In genomic region chr12:4863654-4864337, GRCm38 (mm10) we compare ENCODE assay signal across 8 mouse cellular contexts. TPM values are rescaled to one million over a fixed set of nuclear protein-coding genes. Genes with fewer than 3 reads are reported as not detected.
DNase-seq lines count a peak whose midpoint lies in the region; ATAC-seq and TF ChIP-seq lines count a peak whose summit lies in the region.

No protein-coding gene starts in this region.

- H3K4me2 ChIP-seq in midbrain, embryonic 11.5 days: no peak overlapping the region
- H3K4me2 ChIP-seq in midbrain, postnatal 0 days (ENCODE audit: low read depth, low read length, poor library complexity, severe bottlenecking): no peak overlapping the region
- no peak overlapping the region for H3K4me2 ChIP-seq in intestine, embryonic 15.5 days (replicated peaks)
- H3K4me2 ChIP-seq in liver, postnatal 0 days (ENCODE audit: low read depth, low read length): no peak overlapping the region

- DNase-seq in midbrain, embryonic 11.5 days (ENCODE audit: low spot score, missing footprints): peak; percentile 66
- no peak for DNase-seq in midbrain, postnatal 0 days (ENCODE audit: low spot score)
- DNase-seq in embryonic facial prominence, embryonic 10.5 days (ENCODE audit: low spot score): peak; percentile 10
- DNase-seq in lung, postnatal 25 days (ENCODE audit: low spot score): peak; percentile 53
- no peak for DNase-seq in liver, postnatal 0 days
- no peak for DNase-seq in gastrocnemius, postnatal 10 days
- DNase-seq in adrenal gland, postnatal 36 days: no peak

- no peak for ATAC-seq in midbrain, embryonic 11.5 days (ENCODE audit: low FRiP score)
- ATAC-seq in midbrain, postnatal 0 days (ENCODE audit: low FRiP score): no peak
- ATAC-seq in intestine, embryonic 15.5 days: peak; percentile 34; the same call in 1 of the 2 replicates
- no peak for ATAC-seq in liver, postnatal 0 days

- no peak for TF ChIP-seq CTCF in midbrain, postnatal 0 days (IDR thresholded peaks at IDR 0.05)
- TF ChIP-seq CTCF in liver, postnatal 0 days (IDR thresholded peaks at IDR 0.05; ENCODE audit: low read depth): no peak

- H3K9ac ChIP-seq in midbrain, embryonic 11.5 days (ENCODE audit: low read length): no peak overlapping the region
- H3K9ac ChIP-seq in midbrain, postnatal 0 days (replicated peaks; ENCODE audit: low read length, poor library complexity, severe bottlenecking): no peak overlapping the region
- no peak overlapping the region for H3K9ac ChIP-seq in intestine, embryonic 15.5 days
- H3K9ac ChIP-seq in liver, postnatal 0 days (replicated peaks): no peak overlapping the region

- WGBS in midbrain, embryonic 11.5 days: 83% methylated on average over 4 of the region's 4 CpGs
- 73% methylated on average over 4 of the region's 4 CpGs for WGBS in midbrain, postnatal 0 days
- 76% methylated on average over 4 of the region's 4 CpGs for WGBS in embryonic facial prominence, embryonic 10.5 days
- 56% methylated on average over 4 of the region's 4 CpGs for WGBS in intestine, embryonic 15.5 days
- 83% methylated on average over 4 of the region's 4 CpGs for WGBS in liver, postnatal 0 days (ENCODE audit: insufficient replicate concordance)

- no peak overlapping the region for H3K27ac ChIP-seq in midbrain, embryonic 11.5 days (ENCODE audit: low read depth, low read length)
- no peak overlapping the region for H3K27ac ChIP-seq in midbrain, postnatal 0 days (ENCODE audit: low read depth, low read length)
- H3K27ac ChIP-seq in embryonic facial prominence, embryonic 10.5 days (replicated peaks): no peak overlapping the region; the same call in 1 of the 2 replicates
- H3K27ac ChIP-seq in intestine, embryonic 15.5 days: peak overlapping the region; percentile 22; the same call in 1 of the 2 replicates
- no peak overlapping the region for H3K27ac ChIP-seq in liver, postnatal 0 days (ENCODE audit: low read depth)

- no peaks in the 10 kb centered on the region for H3K36me3 ChIP-seq in midbrain, embryonic 11.5 days (ENCODE audit: control insufficient read depth, insufficient read depth, low read length)
- H3K36me3 ChIP-seq in midbrain, postnatal 0 days (ENCODE audit: insufficient read depth, low read length): no peaks in the 10 kb centered on the region
- 0 out of 2 replicates have a peak, but pooled peaks cover 2% of the 10 kb centered on the region for H3K36me3 ChIP-seq in embryonic facial prominence, embryonic 10.5 days (replicated peaks)
- H3K36me3 ChIP-seq in intestine, embryonic 15.5 days: no peaks in the 10 kb centered on the region
- H3K36me3 ChIP-seq in liver, postnatal 0 days (replicated peaks; ENCODE audit: insufficient read depth, low read length): peaks cover 24% of the 10 kb centered on the region

- no peaks in the 10 kb centered on the region for H3K27me3 ChIP-seq in midbrain, embryonic 11.5 days (ENCODE audit: control insufficient read depth, insufficient read depth, low read length)
- no peaks in the 10 kb centered on the region for H3K27me3 ChIP-seq in midbrain, postnatal 0 days (ENCODE audit: insufficient read depth, low read length)
- no peaks in the 10 kb centered on the region for H3K27me3 ChIP-seq in embryonic facial prominence, embryonic 10.5 days (replicated peaks; ENCODE audit: low read depth, poor library complexity, severe bottlenecking)
- H3K27me3 ChIP-seq in intestine, embryonic 15.5 days (replicated peaks): no peaks in the 10 kb centered on the region
- H3K27me3 ChIP-seq in liver, postnatal 0 days (ENCODE audit: insufficient read depth, low read length): no peaks in the 10 kb centered on the region

- TF ChIP-seq EP300 in liver, postnatal 0 days (IDR thresholded peaks at IDR 0.05; ENCODE audit: low read depth): no peak

- peaks cover 4% of the 10 kb centered on the region for H3K4me1 ChIP-seq in midbrain, embryonic 11.5 days (ENCODE audit: control insufficient read depth, insufficient read depth, low read length)
- no peaks in the 10 kb centered on the region for H3K4me1 ChIP-seq in midbrain, postnatal 0 days (ENCODE audit: insufficient read depth, low read length)
- H3K4me1 ChIP-seq in embryonic facial prominence, embryonic 10.5 days: peaks cover 24% of the 10 kb centered on the region
- peaks cover 7% of the 10 kb centered on the region; the same call in 1 of the 2 replicates for H3K4me1 ChIP-seq in intestine, embryonic 15.5 days (replicated peaks)
- no peaks in the 10 kb centered on the region for H3K4me1 ChIP-seq in liver, postnatal 0 days (ENCODE audit: insufficient read depth)

- no peaks in the 10 kb centered on the region for H3K9me3 ChIP-seq in midbrain, embryonic 11.5 days (ENCODE audit: control insufficient read depth, low read length)
- no peaks in the 10 kb centered on the region for H3K9me3 ChIP-seq in midbrain, postnatal 0 days (ENCODE audit: low read length)
- H3K9me3 ChIP-seq in embryonic facial prominence, embryonic 10.5 days: 0 out of 2 replicates have a peak, but pooled peaks cover 3% of the 10 kb centered on the region
- H3K9me3 ChIP-seq in intestine, embryonic 15.5 days: no peaks in the 10 kb centered on the region
- no peaks in the 10 kb centered on the region; the same call in 1 of the 2 replicates for H3K9me3 ChIP-seq in liver, postnatal 0 days (ENCODE audit: low read length)

- H3K4me3 ChIP-seq in midbrain, embryonic 11.5 days (ENCODE audit: low read depth, low read length): no peak overlapping the region
- H3K4me3 ChIP-seq in midbrain, postnatal 0 days (ENCODE audit: low read depth, low read length): no peak overlapping the region
- H3K4me3 ChIP-seq in embryonic facial prominence, embryonic 10.5 days: no peak overlapping the region
- no peak overlapping the region for H3K4me3 ChIP-seq in intestine, embryonic 15.5 days (replicated peaks)
- H3K4me3 ChIP-seq in liver, postnatal 0 days (ENCODE audit: low read depth, low read length): no peak overlapping the region

RNA-seq across cellular contexts. Expression of gene Mfsd2b, which starts 10.4 kb away (rescaled TPM):
- polyA plus RNA-seq in midbrain, embryonic 11.5 days (2014; fragmentation: Nextera tagmentation; extraction: Ambion mirVana): 3.6 and 4.1 TPM in 2 replicates
- total RNA-seq in midbrain, postnatal 0 days (2014; rRNA removed): 1.1 and 2.5 TPM in 2 replicates
- polyA plus RNA-seq in midbrain, postnatal 0 days (2015; fragmentation: Nextera tagmentation; extraction: Ambion mirVana): 1.3 and 1.5 TPM in 2 replicates
- polyA plus RNA-seq in embryonic facial prominence, embryonic 10.5 days (2016; fragmentation: Nextera tagmentation; extraction: Ambion mirVana): 2.9 and 4.3 TPM in 2 replicates
- 1.1 and 1.4 TPM in 2 replicates for polyA plus RNA-seq in intestine, embryonic 15.5 days (2015; fragmentation: Nextera tagmentation; extraction: Ambion mirVana)
- polyA plus RNA-seq in liver, postnatal 0 days (2015; fragmentation: Nextera tagmentation; extraction: Ambion mirVana): 24.8 and 28.0 TPM in 2 replicates
- total RNA-seq in gastrocnemius, postnatal 10 days (2021): 1 to 10 TPM in 1 of 2 experiments, under 1 TPM in 1; 0.78 to 1.3 TPM
- total RNA-seq in adrenal gland, postnatal 36 days (2021): under 1 TPM; 0.30 to 0.60 TPM

RNA-seq across cellular contexts. Expression of gene Wdcp, which starts 20.7 kb away (rescaled TPM):
- polyA plus RNA-seq in midbrain, embryonic 11.5 days (2014; fragmentation: Nextera tagmentation; extraction: Ambion mirVana): 16.7 and 17.8 TPM in 2 replicates
- 9.7 and 11.0 TPM in 2 replicates for total RNA-seq in midbrain, postnatal 0 days (2014; rRNA removed)
- polyA plus RNA-seq in midbrain, postnatal 0 days (2015; fragmentation: Nextera tagmentation; extraction: Ambion mirVana): 11.0 and 11.6 TPM in 2 replicates
- polyA plus RNA-seq in embryonic facial prominence, embryonic 10.5 days (2016; fragmentation: Nextera tagmentation; extraction: Ambion mirVana): 25.9 and 26.0 TPM in 2 replicates
- polyA plus RNA-seq in intestine, embryonic 15.5 days (2015; fragmentation: Nextera tagmentation; extraction: Ambion mirVana): 15.3 and 15.7 TPM in 2 replicates
- polyA plus RNA-seq in liver, postnatal 0 days (2015; fragmentation: Nextera tagmentation; extraction: Ambion mirVana): 8.4 and 9.4 TPM in 2 replicates
- total RNA-seq in gastrocnemius, postnatal 10 days (2021): 1 to 10 TPM; 4.8 to 6.0 TPM
- 1 to 10 TPM; 7.3 to 8.4 TPM for total RNA-seq in adrenal gland, postnatal 36 days (2021)

RNA-seq across cellular contexts. Expression of gene Fkbp1b, which starts 22.4 kb away (rescaled TPM):
- 6.3 and 9.0 TPM in 2 replicates for polyA plus RNA-seq in midbrain, embryonic 11.5 days (2014; fragmentation: Nextera tagmentation; extraction: Ambion mirVana)
- total RNA-seq in midbrain, postnatal 0 days (2014; rRNA removed): 55.5 and 82.1 TPM in 2 replicates
- 80.5 and 83.8 TPM in 2 replicates for polyA plus RNA-seq in midbrain, postnatal 0 days (2015; fragmentation: Nextera tagmentation; extraction: Ambion mirVana)
- polyA plus RNA-seq in embryonic facial prominence, embryonic 10.5 days (2016; fragmentation: Nextera tagmentation; extraction: Ambion mirVana): 6.4 and 9.7 TPM in 2 replicates
- polyA plus RNA-seq in intestine, embryonic 15.5 days (2015; fragmentation: Nextera tagmentation; extraction: Ambion mirVana): 8.7 and 9.7 TPM in 2 replicates
- polyA plus RNA-seq in liver, postnatal 0 days (2015; fragmentation: Nextera tagmentation; extraction: Ambion mirVana): 3.1 and 4.6 TPM in 2 replicates
- total RNA-seq in gastrocnemius, postnatal 10 days (2021): 1 to 10 TPM; 2.6 to 2.9 TPM
- total RNA-seq in adrenal gland, postnatal 36 days (2021): 1 to 10 TPM; 4.2 to 5.4 TPM

RNA-seq across cellular contexts. Expression of gene Ubxn2a, which starts 43.7 kb away (rescaled TPM):
- polyA plus RNA-seq in midbrain, embryonic 11.5 days (2014; fragmentation: Nextera tagmentation; extraction: Ambion mirVana): 20.3 and 23.7 TPM in 2 replicates
- total RNA-seq in midbrain, postnatal 0 days (2014; rRNA removed): 26.6 and 35.1 TPM in 2 replicates
- 36.9 and 40.9 TPM in 2 replicates for polyA plus RNA-seq in midbrain, postnatal 0 days (2015; fragmentation: Nextera tagmentation; extraction: Ambion mirVana)
- 20.3 and 22.4 TPM in 2 replicates for polyA plus RNA-seq in embryonic facial prominence, embryonic 10.5 days (2016; fragmentation: Nextera tagmentation; extraction: Ambion mirVana)
- 33.8 and 35.3 TPM in 2 replicates for polyA plus RNA-seq in intestine, embryonic 15.5 days (2015; fragmentation: Nextera tagmentation; extraction: Ambion mirVana)
- 19.7 and 22.0 TPM in 2 replicates for polyA plus RNA-seq in liver, postnatal 0 days (2015; fragmentation: Nextera tagmentation; extraction: Ambion mirVana)
- 10 to 100 TPM; 44.6 to 53.0 TPM for total RNA-seq in gastrocnemius, postnatal 10 days (2021)
- total RNA-seq in adrenal gland, postnatal 36 days (2021): 10 to 100 TPM; 41.3 to 43.3 TPM

RNA-seq across cellular contexts. Expression of gene Sf3b6, which starts 46.5 kb away (rescaled TPM):
- polyA plus RNA-seq in midbrain, embryonic 11.5 days (2014; fragmentation: Nextera tagmentation; extraction: Ambion mirVana): 367 and 402 TPM in 2 replicates
- total RNA-seq in midbrain, postnatal 0 days (2014; rRNA removed): 72.9 and 84.7 TPM in 2 replicates
- polyA plus RNA-seq in midbrain, postnatal 0 days (2015; fragmentation: Nextera tagmentation; extraction: Ambion mirVana): 299 and 341 TPM in 2 replicates
- 299 and 302 TPM in 2 replicates for polyA plus RNA-seq in embryonic facial prominence, embryonic 10.5 days (2016; fragmentation: Nextera tagmentation; extraction: Ambion mirVana)
- polyA plus RNA-seq in intestine, embryonic 15.5 days (2015; fragmentation: Nextera tagmentation; extraction: Ambion mirVana): 203 and 231 TPM in 2 replicates
- polyA plus RNA-seq in liver, postnatal 0 days (2015; fragmentation: Nextera tagmentation; extraction: Ambion mirVana): 130 and 135 TPM in 2 replicates
- 10 to 100 TPM; 55.5 to 64.4 TPM for total RNA-seq in gastrocnemius, postnatal 10 days (2021)
- total RNA-seq in adrenal gland, postnatal 36 days (2021): 100 to 1,000 TPM; 104 to 110 TPM

Comparison
In these comparisons a context has a peak if more than half of its experiments do, and no peak if none do; other contexts are left out.
1. DNase-seq: peak in midbrain, embryonic 11.5 days (single experiment), embryonic facial prominence, embryonic 10.5 days (single experiment) and lung, postnatal 25 days (single experiment); none in midbrain, postnatal 0 days (single experiment), liver, postnatal 0 days (single experiment), gastrocnemius, postnatal 10 days (single experiment) and adrenal gland, postnatal 36 days (0 of 2).